Mouse (Mus musculus) embryo, embryonic 10 days (tissue): ENCODE measurements around the gene Olfr652.

ENCODE experiments used
- DNase-seq: peaks from one replicate; pipeline ENCODE4 v3.0.0-alpha.2; 2015; ENCODE audit warnings: low spot score

Olfr652 gene

DNA sequence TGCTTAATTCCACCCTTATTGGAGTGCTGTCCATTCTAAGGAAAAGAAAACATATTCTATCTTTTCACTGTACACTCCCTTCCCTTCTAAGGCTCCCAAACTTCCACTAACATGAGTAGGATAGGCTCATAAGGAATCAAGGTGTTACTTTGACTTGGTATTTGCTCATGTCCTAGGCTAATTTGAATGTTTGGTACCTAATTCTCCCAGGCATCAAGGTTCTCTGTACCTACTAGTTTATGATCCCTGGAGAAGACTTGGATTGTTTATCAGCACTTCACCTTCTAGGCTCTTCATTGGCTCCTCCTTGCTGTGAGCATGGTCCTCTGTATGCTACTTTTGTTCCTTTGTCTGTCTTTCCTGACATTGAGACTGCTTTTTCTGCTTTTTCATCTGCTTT is at the start of gene Olfr652:
Gene Olfr652, plus strand, starts transcription at position 301 of the 400 bp plus-strand sequence.
- no peak for DNase-seq

- DNase-seq = no peak
These were observed 10.9 kb upstream of the Olfr652 start, which contains the start of gene Olfr651 for GRCm38 (mm10) chr7:104549833-104550232. TSS of gene Olfr651 (plus strand) at chr7:104550133.

DNA sequence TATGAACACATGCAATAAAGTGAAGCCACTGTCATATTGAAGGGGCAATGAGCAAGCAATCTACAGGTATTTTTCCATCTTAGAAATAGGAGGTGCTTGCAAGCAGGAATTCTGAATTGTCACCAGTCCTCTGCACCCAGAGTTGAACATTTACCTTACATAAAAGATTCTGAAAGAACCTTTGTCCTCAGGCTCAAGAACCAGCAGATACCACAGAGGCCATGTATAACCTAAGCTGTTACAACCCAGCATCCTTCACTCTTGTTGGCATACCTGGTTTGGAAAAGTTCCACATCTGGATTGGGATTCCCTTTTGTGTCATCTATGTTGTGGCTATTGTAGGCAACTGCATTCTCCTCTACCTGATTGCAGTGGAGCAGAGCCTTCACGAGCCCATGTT is 8.0 kb upstream of the Olfr652 start:
- DNase-seq = no peak

- no peak for DNase-seq
These were observed 16.3 kb downstream of the Olfr652 start, which contains the start of gene Olfr653 for GRCm38 (mm10) chr7:104577014-104577413. TSS of gene Olfr653 (plus strand) at chr7:104577314.

DNA sequence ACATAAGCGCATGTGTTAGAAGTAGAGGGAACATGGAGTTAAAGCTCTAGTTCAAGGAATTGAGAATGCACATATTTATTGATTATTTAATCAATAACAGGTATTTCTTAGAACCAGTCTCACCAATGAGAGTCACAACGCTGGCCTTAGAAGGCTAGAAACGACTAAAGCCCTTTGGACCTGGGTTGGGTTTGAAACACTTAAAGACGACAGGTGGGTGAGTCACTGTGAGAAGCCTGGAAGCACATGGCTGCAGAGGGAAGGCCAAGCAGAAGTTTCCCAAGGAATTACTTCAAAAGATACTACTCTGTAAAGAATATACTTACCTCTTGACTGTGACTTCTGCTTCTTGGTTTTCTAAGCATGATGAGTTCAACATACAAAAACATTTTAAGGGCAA is 20.1 kb downstream of the Olfr652 start:
- no peak for DNase-seq

- DNase-seq = no peak
These were observed 20.7 kb downstream of the Olfr652 start for GRCm38 (mm10) chr7:104581429-104581828.

- no peak for DNase-seq
These were observed 26.0 kb downstream of the Olfr652 start, which contains the start of gene Olfr654 for GRCm38 (mm10) chr7:104586725-104587124. TSS of gene Olfr654 (plus strand) at chr7:104587025.

- no peak for DNase-seq
These were observed 27.6 kb downstream of the Olfr652 start for GRCm38 (mm10) chr7:104588274-104588673.

- no peak for DNase-seq
These were observed 41.0 kb downstream of the Olfr652 start, which contains the start of gene Olfr655 for GRCm38 (mm10) chr7:104601679-104602078. TSS of gene Olfr655 (minus strand) at chr7:104601779.

GRCm38 (mm10) chr7:104603173-104603572 is 42.5 kb downstream of the Olfr652 start:
- peak; percentile 78 for DNase-seq

DNA sequence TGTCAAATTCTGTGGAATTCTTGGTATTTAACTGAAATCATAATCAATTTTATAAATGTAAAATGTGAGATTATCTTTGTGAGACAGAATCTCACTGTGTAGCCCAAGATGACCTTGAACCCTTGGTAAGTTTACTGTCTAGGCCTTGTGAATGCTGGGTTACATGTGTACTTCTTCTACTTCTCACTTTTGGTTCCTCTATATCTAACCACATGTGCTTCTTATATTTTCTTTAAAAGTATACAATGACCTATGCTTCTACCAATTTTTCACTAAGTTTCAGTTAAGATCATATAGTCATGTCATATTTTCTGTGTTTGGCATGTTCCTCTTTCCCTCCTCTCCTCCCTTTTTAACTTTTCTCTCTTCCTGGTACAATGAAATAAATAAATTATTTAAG is 44.0 kb downstream of the Olfr652 start:
- DNase-seq = no peak

GRCm38 (mm10) chr7:104613655-104614054 is 53.0 kb downstream of the Olfr652 start, which contains the start of gene Olfr656:
TSS of gene Olfr656 (plus strand) at chr7:104613955.
- no peak for DNase-seq
